Mouse (Mus musculus) lung, postnatal 14 days (tissue): ENCODE measurements around the gene Tmem53.

Experiments used
- DNase-seq: peaks from one replicate; pipeline ENCODE4 v3.0.0; 2021

Gene Tmem53

GRCm38 (mm10) chr4:117283271-117284191 lies 31.8 kb downstream of the Tmem53 start:
- DNase-seq: no peak

DNA sequence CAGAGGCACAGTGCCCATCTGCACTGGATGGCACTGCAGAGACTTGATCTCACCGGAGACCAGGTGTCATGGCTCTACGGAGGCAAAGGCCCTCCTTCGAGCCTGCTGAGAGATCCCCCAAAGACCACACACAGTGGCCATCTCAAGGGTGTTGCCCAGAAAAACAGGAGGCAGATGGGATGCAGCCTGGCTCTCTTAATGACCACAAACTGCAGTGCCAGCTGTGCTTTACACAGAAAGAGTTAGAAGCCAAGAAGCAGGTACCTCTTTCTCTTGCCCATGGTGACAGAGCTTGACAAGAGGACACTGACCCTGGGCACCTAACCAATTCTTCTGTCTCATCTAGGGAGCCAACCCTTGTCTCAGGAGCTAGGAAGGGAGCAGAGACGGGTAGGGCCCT lies 32.6 kb downstream of the Tmem53 start:
- DNase-seq: no peak

GRCm38 (mm10) chr4:117288277-117288926 lies 36.7 kb downstream of the Tmem53 start:
- no peak for DNase-seq

DNA sequence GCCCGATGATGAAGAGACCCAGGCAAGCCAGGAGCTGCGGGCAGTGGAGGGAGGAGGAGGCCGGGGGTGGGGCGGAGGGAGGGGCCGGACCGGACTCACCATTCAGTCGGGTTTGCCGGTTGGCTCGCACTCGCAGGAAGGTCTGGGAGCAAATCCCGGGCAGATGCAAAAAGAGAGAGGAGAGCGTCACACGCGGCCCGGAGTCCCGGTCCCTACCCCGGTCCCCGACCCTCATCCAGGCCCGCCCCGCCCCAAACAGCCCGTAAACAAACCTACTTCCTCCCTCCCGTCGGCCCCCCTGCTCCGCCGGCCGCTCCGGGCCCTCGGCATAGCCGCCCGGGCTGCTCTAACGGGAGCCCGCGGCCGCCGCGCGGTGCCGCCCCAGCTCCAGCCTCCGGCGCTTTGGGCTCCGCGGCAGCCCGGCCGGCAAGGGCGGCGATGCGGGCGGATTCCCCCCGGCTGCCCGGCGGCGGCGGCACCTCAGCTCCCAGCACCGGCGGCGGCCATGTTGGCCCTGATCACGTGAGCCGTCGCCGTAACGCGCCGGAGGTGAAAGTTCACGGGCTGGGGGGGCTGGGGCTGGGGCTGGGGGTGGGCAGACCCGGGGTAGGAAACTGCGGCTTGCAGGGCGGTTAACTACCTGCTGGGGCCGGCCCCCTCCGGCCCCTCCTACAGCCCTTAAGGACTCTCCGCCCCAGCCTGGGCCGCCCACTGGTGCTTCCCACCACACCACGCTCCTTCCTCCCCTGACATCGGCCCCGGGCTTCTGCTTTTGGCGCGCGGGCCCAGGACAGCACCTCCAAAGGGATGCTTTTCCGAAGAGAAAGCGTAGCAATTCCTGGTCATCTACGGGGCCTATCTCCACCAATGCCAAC lies 37.4 kb downstream of the Tmem53 start:
- DNase-seq: peak; percentile 74

DNA sequence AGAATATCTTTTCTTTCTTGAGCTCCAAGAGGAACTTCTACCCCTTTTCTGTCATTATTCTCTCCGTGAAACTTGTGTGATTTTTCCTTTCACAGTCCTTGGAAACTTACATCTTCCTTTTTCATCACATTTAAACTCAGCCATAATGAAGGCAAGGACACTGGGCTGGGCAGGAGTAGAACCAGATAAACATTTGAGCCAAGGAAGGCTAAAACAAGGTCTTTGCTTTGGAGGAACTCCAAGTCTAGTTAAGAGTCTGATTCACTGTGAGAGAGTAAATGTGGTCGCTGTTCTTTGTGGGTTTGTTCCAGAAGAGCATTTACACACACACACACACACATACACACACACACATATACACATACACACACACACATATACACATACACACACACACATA lies 39.9 kb downstream of the Tmem53 start:
- DNase-seq: no peak

- no peak for DNase-seq
Observed at GRCm38 (mm10) chr4:117296849-117297593, 45.3 kb downstream of the Tmem53 start.

DNA sequence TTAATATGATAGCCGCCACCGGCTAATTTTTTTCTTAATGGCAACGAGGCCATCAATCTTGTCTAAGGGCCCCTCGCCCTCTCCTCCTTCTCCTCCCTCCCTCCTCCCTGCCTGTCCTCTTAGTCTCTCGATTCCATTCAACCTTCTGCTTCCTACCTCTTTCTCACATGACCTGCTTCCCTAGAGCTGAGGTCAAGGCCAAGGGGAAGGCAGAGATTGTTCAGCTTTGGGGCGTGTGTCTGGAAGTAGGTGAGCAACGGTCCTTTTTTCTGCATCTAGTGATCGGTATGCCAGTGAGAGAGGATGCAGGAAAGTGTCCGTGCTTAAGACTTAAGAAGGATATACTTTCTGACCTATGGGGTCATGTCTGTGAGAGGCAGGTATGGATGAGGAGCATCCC lies 46.1 kb downstream of the Tmem53 start:
- DNase-seq: no peak

DNA sequence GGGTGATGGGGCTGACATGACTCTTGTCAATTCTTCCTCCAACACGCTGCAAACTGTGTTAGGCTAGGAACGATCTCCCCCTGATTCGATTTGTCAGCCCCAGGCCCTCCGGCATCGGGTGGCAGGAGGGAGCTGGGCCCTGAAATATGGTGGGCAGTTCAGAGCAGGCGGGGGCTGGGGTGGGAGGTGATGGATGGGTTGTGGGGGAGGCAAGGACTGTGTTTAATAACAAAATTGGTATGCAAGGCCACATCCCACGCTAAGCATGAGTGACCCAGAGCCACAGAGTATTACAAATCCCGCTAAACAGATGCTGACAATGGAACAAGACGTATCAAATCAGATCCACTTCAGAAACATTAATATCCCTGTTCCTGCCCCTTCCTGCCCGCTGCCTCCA lies 48.2 kb downstream of the Tmem53 start:
- DNase-seq: no peak

- no peak for DNase-seq
Observed at GRCm38 (mm10) chr4:117302027-117302806, 50.5 kb downstream of the Tmem53 start.

GRCm38 (mm10) chr4:117303581-117304238 lies 52.0 kb downstream of the Tmem53 start:
- no peak for DNase-seq

- DNase-seq: peak; percentile 18
Observed at GRCm38 (mm10) chr4:117304239-117305025, 52.7 kb downstream of the Tmem53 start.

DNA sequence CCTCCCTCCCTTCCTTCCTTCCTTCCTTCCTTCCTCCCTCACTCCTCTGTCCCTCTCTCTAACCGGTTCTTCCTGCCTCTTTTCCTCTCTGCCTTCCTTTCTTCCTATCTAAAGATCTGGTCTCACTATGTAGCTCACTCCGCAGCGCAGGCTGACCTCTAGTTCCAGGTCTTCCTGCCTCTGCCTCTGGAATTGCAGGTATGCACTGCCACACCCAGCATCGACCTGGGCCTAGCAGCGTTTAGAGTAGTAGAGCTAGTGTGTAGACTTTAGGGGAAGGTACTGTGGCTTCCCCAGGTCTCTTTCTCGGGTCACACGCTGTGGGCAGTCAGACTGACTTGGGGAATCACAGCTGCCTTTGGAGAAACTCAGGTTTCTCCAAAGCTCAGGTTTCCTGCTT lies 53.7 kb downstream of the Tmem53 start:
- DNase-seq: no peak

DNA sequence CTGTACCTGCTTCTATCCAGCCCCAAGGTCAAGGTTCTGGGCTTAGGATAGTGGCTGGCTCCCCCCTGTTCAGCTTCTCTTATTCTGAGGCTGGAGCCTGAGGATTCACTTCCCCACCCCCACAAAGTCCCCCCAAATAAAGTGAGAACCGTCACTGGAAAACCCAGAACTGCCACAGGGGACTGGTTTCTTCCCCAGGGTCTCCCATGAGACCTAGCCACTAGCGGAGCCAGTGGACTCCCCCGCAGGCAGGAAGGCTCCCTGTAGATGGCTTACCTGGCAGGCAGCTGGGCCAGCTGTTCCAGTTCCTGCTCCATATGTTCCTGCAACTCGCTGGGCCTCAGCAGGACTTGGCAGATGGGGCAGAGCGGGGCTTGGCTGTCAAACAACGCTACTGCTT lies 55.5 kb downstream of the Tmem53 start:
- DNase-seq: no peak

GRCm38 (mm10) chr4:117309427-117309826 lies 57.7 kb downstream of the Tmem53 start:
- no peak for DNase-seq

- DNase-seq: no peak
Observed at GRCm38 (mm10) chr4:117311891-117312290, 60.1 kb downstream of the Tmem53 start.

- DNase-seq: no peak
Observed at GRCm38 (mm10) chr4:117312416-117313084, 60.8 kb downstream of the Tmem53 start.

GRCm38 (mm10) chr4:117313085-117313424 lies 61.3 kb downstream of the Tmem53 start:
- peak; percentile 32 for DNase-seq

GRCm38 (mm10) chr4:117314849-117315500 lies 63.2 kb downstream of the Tmem53 start:
- DNase-seq: no peak

- no peak for DNase-seq
Observed at GRCm38 (mm10) chr4:117316800-117317199, 65.0 kb downstream of the Tmem53 start.
